Mouse (Mus musculus) CD4-positive, CD25-positive, alpha-beta regulatory T cell, adult 4 months (primary cell): ENCODE data around the gene Snrnp35. TPM values are rescaled to one million over a fixed set of nuclear protein-coding genes. Genes with fewer than 3 reads are reported as not detected.
"Not testable (repeated sequence)": the region's sequence is repeated elsewhere in the genome, so short reads cannot be mapped to it uniquely, and the experiment has no call there.

ENCODE experiments used
- ATAC-seq: one replicate; pipeline ENCODE4 v1.8.0; 2017
- polyA plus RNA-seq, 2 experiments: library from polyadenylated mRNA; unstranded; fragments of 100-300 nt; shearing (Covaris generic); gene quantifications; one replicate each; pipeline ENCODE4 v1.2.1; 2017

Gene Snrnp35
- 10 to 100 TPM in 1 of 2 experiments, 1 to 10 TPM in 1; 4.7 to 14.2 TPM for polyA plus RNA-seq

DNA sequence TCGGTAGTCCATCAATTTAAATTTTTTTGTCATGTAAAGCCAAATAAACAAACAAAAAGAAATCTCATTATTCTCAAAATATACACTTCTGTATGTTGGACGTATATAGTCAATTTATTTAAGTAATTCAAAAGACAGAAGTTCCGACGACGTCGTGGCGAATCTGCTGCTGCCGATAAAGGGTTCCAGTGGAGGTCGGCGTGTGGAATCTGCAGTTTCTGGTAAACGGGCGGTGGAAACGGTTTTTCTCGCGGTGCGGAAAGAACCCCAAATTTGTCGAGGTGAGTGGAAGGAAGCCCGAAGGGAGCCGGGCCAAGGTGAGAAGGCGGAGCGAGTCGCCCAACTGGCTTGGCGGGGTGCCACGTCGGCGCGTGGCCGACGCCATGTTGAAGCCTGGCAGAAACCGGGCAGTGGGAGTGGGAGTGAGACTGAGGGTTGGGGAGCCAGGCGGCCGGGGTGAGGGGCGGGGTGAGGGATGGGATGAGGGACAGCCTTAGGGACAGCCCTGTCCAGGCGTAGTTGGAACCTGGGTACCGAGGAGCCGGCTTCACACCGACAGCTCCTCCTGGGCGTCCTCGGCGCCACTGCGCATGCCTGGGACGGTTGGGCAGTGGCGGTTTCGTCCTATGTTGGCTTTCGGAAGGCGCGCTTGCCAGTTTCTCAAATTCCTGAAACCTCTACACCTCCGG, at the start of gene Snrnp35:
Gene Snrnp35 (plus strand): TSS at position 169 of the 689 bp plus-strand sequence.
- ATAC-seq: peak; percentile 72

DNA sequence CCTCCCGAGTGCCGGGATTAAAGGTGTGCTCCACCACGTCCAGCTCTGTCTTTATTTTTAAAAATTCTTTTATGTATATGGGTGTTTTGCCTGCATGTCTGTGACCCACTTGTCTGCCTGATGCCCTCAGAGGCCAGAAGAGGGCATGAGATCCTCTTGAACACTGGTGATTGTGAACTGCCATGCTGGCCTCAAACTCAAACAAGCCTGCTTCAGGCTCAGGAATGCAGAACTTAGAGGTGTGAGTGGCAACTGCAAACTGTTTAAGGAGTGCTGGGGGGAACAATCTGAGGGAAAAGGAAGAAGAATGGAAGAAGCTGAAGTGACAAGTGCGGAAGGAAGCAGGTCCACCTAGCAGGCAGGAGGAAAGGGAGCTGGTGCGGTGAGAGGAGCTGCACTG, 44.7 kb upstream of the Snrnp35 start:
- no peak for ATAC-seq

DNA sequence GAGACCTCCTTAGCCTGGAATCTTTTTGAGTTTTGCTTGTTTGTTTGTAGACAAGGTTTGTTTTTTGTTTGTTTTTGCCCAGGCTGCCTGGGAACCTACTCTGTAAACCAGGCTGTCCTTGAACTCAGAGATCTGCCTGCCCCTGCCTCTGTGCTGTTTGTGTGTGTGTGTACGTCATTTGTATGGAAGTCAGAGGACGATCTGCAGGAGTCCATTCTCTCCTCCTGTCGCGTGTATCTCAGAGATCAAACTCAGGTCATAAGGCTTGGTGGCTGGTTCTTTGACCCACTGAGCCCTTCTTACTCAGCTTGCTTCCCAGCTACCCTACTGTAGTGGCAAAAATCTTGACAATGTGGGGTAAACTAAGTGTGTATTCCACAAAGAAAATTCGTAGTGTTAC, 44.2 kb upstream of the Snrnp35 start:
- no peak for ATAC-seq

DNA sequence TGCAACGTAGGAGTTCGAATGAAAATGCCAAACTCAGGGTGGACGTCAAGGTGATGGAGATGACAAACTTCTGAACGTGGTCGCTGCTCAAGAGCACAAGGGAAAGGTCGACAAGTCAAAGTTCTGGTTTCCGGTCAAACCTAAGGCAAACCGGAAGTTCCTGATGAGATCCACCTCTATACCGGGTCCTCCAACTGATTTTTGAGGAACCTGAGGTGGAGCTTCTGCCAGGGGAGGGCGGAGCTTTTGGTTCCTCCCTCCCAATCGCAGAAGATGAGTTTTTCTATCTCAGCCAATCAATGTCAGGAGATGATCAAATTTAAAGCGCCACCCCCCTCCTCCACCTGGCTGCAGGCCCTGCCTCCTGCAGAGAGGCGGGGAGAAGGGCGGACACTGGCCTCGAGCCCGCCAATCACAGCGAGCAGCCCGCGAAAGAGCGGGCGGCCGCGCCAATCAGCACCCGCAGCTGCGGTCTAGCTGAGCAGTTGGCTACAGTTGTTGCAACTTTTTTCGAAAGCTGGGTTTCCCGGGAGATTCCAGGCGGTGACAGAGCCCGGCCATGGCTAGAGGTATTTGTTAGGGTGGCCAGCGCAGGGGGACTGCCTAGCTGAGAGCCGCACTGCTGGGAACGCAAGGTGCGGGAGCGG, 43.4 kb upstream of the Snrnp35 start, which contains the start of gene Kmt5a:
Gene Kmt5a (plus strand): TSS at position 484 of the 647 bp plus-strand sequence.
- ATAC-seq: peak; percentile 96

DNA sequence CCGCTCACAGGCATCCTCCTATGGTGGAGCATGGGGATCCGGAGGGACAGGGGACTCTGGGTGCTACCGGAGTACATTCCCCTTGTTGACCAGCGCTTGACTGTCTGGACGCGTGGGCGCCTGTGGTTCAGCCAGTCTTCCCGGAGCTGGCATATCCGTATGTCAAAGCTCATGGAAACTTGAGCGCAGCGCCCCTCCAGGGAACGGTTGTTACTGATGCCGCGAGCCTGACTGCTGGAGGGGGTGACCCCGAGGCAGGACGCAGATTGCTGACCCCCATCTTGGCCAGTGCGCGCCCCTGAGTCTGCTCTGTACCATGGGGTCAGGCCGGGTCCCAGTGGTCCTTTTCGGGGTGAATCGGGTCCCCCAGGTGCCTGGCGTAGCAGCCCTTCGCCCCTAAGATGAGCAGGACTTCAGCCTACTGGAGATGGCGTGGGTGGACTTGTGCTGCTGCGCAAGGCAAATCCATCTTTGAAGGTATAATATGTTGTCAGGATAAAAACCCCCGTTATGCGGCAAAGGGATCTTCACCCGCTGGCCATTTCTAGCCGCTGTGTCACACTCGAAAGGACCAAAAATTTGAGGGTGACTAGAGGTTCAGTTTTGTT, 42.7 kb upstream of the Snrnp35 start:
- ATAC-seq: peak; percentile 60

DNA sequence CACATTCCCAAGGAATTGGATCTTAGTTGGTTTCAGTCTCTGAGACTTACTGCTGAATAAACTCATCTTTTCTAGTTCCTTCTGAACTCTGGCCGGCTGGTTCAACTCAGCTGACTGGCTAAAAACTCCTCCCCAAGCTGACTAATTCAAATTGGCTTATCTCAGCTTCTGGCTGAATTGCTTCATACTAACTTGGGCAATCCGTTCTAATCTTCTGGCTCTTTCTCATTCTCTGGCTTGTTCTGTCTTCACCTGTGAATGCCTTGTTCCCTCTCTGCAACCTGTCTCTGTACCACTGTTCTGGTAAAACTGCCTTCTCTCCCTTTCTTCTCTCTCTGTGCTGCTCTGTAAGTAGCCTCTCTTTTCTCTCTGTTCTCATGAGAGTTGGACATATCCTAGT, 40.3 kb upstream of the Snrnp35 start:
- no peak for ATAC-seq

DNA sequence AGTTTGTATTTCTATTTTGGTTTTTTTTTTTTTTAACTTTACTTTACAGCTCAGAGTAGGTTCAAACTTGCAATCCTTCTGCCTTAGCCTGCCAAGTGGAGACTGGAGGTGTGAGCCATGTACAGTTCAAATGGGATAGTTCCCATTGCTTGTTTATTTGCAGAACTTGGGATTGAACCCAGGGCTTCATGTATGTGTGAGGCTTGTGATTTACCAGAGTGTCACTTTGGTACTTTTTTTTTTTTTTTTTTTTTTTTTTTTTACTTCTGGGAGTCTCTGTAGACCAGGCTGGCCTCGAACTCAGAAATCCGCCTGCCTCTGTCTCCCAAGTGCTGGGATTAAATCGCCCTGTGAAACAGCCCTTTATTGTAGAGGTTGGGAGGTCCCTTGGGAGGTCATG, 38.7 kb upstream of the Snrnp35 start:
- ATAC-seq: no peak

DNA sequence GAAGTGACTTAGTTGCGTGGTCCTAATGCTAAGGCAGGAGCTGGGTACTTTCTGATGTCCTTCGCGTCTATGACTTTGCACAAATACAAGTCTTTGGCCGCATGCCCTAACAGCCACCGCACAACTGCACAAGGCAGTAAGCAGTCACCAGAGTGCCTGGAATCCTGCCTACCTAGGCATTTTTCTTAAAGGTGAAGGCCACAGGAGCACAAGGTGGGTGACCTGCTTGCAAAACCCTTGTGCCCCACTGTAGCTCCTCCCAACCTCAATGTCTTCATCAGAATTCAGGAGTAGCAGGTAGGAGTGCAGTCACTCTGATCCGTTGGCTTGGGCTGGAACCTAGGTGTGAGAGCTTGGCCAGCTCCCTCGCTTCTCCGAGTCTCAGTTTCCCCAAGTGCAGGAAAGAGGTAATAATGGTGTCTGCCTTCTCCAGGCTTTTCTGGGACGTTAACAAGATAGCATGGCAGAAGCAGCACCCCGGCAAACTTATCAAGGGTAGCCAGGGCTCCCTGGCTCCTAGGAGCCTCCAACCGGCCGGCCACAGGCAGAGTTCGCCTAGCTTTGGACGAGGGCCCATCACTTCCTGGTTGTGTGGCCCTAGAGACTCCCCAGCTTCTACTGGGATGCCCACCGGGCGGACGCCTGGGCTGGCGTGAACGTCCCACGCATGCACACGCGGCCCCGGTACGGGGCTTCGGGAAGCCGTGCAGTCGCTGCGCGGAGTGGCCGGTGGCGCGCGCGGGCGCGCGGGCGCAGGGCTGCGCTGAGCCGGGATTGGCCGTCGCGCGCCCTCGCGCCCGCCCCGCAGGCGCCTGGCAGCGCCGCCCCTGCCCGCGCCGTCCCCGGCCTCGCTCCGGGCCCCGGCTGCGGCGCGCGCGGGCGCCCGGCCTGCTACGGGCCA, 38.0 kb upstream of the Snrnp35 start:
- ATAC-seq: peak; percentile 84

DNA sequence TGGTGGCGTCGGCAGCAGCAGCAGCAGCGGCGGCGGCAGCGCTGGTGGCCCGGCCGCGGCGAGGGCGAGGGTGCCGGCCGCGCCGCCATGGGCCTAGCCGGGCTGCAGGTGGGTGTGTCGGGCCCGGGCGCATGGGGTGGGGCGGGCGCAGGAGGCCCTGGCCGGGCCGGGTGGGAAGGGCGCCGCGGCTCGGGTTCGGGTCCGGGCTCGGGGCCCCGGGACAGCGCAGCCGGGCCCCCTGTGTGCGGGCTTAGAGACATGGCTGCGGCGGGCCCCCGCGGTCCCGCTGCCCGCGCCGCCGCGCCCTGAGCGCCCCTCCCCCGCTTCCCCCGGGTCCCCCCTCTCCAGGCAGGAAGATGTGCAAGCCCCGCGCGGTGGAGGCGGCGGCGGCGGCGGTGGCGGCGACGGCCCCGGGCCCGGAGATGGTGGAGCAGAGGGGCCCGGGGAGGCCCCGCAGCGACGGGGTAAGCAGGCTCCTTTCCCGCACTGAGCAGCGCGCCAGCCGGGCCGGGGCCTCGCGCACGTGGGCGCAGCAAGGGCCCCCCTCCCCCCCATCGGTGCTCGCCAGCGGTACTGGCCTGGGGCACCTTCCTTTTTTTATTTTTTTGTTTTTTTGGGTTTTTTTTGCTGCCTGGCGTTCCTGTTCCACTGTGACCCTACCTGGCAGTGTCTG, 37.2 kb upstream of the Snrnp35 start:
- ATAC-seq: peak; percentile 31

DNA sequence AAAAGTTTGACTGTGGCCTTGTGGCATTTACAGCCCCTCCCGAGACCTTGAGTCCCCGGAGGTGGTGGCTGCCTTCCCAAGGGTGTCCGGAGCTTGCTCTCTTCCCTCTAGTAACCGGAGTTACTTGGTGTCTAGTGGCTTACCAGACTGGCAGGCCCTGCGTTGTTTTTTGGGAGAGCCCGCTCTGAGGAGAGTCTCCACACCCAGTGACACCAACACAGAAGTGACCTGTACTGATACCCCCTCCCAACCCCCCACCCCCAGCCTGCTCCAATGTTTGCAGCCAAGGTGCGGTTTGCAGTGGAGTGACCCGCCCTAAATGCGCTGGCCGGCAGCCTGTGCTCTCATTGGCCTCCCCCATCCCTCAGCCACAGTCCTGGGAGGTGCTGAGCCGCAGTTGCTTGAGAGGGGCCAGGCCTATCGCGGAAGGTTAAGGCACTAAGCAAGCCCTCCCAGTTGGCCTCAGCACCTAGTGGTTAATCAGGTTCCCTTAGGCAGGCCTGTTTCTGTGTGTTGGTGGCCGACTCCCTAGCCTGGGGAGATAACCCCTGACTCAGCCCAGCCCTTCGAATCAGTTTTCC, 36.5 kb upstream of the Snrnp35 start:
- ATAC-seq: no peak

DNA sequence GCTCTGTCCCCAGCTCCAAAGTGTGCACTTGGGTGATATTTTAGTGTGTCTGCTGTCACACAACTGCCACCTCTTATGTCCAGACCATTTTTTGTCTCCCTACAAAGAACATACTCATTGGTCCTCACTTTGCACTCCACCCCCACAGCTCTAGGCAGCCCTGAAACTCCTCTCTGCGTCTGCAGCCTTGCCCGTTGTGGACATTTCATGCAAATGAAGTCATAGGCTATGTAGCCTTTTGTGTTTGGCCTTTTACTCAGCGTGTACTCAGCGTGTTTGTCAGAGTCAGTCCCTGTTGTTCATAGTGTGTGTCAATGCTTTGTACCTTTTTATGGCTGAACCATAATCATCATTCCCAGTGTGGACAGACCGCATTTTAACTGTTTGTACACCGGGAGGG, 33.4 kb upstream of the Snrnp35 start:
- ATAC-seq: no peak

DNA sequence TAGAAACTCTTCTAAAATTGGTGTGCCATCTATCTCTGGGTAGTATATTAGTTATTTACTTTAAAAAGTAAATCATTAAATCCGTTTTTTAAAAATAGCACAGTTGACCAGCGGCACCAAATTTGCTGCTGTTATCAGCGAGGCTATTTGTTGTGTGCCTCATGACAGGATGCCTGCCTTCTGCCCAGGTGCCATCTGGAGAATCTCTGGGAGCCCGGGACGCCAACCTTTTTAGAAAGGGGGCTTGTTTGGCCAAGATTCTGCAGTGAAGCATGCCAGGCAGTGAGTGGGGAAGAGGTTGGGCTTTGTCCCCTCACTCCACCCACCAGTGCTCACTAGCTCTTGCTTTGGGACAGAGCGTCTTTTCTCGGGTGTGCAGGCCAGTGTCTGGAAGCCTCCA, 32.9 kb upstream of the Snrnp35 start:
- no peak for ATAC-seq

DNA sequence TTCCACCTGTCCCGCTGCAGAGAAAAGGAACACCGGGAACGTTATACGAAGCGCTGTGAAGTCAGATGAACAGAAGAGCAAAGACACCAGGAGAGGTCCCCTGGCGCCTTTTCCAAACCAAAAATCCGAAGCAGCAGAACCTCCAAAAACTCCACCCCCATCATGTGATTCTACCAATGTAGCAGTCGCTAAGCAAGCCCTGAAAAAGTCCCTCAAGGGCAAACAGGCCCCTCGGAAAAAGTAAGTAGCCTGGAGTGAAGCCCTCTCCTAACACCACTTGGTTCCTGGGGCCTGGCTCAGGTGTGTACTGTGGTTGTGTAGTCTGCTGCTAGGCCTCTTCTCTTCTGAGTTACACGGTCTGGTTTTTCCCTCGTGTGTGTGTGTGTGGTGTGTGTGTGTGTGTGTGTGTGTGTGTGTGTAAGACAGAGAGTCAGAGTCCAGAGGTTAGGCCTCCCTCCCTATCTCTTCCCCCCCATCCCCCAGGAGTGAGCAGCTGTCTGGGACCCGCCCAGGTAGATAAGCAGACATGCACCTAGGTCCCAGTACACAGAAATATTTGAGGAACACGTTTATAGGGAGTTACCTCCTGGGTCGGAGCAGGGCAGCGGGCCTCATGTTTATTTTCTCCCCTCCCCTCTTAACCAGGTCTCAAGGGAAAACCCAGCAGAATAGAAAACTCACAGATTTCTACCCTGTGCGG, 32.1 kb upstream of the Snrnp35 start:
- ATAC-seq: no peak

DNA sequence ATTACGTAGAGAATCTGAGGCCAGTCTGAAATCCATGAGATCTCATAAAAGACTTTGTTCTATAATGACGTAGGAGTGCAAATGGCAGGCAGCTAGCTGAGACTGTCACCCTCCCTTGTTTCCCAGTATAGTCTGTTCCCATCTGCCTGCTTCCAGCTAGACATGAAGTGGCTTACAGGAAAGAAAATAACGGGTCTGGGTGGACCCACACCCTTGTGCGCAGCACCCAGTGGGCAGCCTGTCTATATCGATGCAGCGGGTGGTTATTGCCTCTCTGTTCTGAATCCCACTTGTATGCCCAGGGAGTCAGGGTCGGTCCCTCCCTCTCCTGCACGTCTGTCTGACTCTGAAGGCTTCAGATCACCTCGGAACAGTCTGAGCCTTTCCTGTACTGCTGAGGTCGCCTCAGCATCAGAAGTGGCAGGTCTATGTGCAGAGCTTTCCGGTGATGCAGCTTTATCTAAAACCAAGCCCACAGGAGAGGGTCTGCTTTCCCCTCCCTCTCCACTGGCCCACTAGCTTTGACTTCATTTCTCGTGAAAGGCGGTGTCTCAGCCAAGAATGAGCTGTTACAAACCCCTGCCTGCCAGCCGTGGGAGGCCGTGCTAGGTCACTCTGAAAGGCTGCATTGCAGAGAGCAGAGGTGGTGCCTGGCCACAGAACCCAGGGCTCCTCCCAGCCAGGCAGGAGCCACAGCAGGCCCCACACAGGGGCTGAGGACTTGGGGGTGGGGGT, 30.3 kb upstream of the Snrnp35 start:
- ATAC-seq: no peak

DNA sequence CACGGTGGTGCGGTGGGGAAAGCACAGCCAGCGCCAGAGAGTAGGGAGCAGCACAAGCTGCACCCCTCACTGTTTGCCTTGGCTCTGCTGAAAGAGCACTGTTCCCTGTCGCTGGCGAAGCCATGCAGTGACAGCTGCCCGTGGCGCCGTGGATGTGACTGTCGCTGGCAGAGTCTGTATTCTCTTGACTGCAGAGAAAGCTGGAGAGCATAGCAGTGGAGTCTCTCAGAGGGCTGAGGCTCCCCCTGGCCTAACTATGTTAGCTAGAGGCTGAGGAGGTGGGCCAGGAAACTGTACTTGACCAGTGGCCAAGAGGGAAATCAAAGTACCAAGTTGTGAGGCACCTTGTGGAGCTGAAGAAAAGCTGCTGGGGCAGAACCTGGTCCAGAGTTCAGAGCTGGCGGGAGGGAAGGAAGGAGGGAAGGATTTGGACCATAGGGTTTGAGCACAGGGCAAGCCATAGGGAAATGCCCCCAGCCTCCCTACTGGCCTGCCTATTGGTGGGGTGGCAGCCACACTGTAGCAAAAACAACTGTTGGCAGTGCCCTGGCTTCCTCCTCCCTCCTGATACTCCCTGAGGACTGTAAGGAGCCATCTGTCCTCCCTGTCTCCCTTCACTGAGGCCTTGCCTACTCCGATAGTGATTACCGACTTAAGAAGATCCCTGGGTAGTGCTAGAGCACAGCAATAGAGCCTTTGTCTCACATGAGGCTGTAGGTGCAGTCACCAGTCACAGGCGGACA, 29.4 kb upstream of the Snrnp35 start:
- no peak for ATAC-seq

DNA sequence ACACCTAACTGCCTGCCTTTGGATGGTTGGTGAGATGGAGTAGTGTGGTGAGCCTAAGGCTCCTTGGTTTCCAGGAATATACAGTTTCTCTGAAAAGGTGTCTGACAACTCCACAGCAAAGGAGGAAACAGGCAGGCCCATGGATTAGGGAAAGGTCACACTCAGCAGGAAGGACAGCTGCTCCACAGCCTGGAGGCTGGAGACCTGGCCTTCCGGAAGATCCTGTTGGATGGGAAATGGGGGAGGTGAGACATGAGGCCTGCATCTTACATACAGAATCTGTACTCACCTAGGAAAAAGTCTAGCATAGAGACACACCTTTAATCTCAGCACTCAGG, 28.9 kb upstream of the Snrnp35 start:
- no peak for ATAC-seq

DNA sequence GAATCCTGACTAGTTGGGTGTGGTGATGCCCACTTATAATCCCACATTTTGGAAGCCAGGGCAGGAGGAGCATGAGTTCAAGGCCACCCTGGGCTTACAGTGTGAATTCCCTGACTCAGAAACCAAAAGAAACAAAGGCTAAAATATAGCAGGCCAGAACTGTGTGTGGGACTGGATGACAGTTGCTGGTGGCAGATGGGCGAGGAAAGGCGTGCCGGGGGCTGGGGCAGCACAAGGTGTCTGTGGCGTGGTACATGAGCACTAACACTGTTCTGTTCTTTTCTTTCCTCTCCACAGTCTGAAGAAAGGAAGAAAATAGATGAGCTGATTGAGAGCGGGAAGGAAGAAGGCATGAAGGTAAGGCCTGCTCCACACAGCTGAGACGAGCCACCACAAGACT, 26.2 kb upstream of the Snrnp35 start:
- no peak for ATAC-seq

DNA sequence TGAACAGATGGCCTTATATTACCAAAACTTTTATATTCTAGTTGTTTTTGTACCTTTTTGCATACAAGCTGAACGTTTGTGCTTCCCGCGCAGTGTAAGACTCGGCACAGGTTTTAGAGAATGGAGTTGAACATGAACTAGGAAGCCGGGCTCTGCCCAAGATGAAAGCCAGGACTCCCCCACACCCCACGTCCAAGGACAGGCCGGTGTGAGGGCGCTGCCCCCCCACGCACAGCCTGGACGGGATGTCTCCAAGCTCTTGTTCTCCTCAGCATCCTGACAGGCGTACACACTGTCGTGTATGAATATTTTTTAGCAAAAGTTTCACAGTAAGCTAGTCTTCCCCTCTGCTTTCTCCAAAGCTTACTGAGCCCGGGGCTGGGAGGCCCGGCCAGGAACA, 22.0 kb upstream of the Snrnp35 start:
- not testable (repeated sequence) for ATAC-seq

DNA sequence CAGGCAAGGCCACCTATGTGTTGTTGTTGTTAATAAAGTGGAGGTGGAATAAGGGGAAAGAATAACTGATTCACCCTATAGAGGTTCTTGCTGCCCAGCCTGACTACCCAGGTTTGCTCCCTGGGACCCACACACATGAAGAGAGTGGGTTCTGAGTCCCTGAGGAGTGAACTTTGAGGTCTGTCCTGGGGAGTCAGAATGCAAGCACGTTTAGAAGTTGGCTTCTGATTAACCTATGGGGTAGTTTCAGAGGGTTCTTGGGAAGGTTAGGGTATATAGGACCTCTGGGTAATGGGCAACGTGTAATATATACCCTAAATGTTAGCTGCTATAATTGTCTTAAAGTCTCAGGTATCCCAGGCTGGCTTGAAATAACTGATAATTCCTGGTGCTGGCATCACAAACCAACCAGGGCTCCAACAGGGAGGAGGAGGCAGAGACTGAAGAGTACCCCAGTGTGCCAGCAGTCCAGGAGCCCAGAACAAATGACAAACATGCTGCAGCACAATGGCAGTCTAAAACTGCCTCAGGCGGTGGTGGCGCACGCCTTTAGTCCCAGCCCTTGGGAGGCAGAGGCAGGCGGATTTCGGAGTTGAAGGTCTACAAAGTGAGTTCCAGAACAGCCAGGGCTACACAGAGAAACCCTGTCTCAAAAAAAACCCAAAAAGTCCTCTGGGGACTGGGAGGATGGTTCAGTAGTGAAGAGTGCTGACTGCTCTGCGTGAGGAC, 20.5 kb upstream of the Snrnp35 start:
- no peak for ATAC-seq
